Mouse (Mus musculus): ENCODE results near the gene Las1l. TPM values are rescaled to one million over a fixed set of nuclear protein-coding genes. Genes with fewer than 3 reads are reported as not detected.

Las1l gene
- polyA plus RNA-seq, 1 experiment from 2014 or later: 59.4 TPM

DNA sequence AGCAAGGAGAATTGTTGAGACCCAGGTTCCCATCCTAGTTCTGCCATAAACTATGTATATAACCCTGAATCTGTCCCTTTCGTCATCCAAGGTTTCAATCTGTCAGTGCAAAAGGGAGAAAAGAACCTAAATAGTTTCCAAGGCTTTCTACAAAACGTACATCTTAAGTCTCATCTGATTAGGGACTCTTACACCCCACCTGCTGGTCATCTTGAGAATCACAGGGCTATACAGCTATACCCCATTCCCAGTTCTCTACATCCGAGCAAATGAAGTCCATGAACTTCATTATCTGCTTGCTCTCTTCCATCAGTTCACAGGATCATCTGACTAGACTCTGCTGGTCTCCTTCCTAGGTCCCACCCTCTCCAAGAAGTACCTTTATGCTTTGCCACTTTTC lies 6.0 kb downstream of the Las1l start:
- Histone ChIP-seq H3K9ac (no peak overlapping the region), H3K27me3 (replicated peaks) (no peaks in the 10 kb centered on the region), H3K4me3 (no peak overlapping the region), H3K36me3 (peaks cover 49% of the 10 kb centered on the region), H3K4me1 (replicated peaks) (0 out of 2 replicates have a peak, but pooled peaks cover 2% of the 10 kb centered on the region), H3K27ac (ENCODE audit: poor library complexity, severe bottlenecking) (no peak overlapping the region), H3K9me3 (replicated peaks) (no peaks in the 10 kb centered on the region), H3K4me2 (no peak overlapping the region)
- ATAC-seq (ENCODE audit: insufficient number of reproducible peaks, low FRiP score): no peak
- 40% methylated on average over 3 of the region's 3 CpGs for WGBS

DNA sequence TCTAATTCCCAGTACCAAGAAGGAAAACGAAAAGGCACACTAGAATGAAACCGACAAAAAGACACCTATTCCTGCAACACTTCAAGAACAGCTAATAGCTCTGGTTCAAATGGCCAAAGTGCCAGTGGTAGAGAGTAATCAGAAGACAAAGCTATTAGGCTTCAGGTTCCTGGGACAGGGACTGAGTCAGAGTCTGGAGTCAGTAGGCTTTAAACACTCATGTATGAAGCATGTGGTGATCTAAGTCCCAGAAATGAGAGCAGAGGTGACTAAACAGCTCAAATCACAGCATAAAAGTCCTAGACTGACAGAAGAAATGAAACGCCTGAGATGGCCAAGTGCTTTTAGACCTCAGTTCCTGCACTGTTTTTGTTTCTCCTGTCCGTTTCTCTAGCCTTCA lies 8.6 kb downstream of the Las1l start:
- 76% methylated on average over 4 of the region's 4 CpGs for WGBS
- Histone ChIP-seq H3K9ac (no peak overlapping the region), H3K9me3 (replicated peaks) (no peaks in the 10 kb centered on the region)

DNA sequence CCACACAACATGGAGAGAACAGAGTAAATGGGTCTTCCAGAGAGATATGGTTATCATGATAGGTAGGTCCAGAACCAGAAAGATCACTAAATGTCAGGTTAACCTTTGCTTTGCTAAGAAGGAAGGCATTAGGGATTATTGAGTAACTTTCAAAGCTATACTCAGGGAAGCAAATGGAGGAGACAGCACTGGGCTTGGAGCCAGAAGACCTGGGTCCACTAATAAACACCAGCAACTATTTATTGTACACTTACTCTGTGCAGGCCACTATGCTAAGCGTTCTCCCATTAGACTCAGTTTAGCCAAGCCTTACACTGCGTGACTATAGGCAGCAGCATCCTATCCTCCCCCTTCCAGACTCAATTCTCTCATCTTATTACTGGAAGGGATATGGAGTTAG lies 11.3 kb downstream of the Las1l start:
- no peak overlapping the region for H3K9ac ChIP-seq
- no peaks in the 10 kb centered on the region for H3K27me3 ChIP-seq (replicated peaks)
- no peaks in the 10 kb centered on the region for H3K9me3 ChIP-seq (replicated peaks)
- no peak overlapping the region for H3K27ac ChIP-seq (ENCODE audit: poor library complexity, severe bottlenecking)
- no peaks in the 10 kb centered on the region for H3K4me1 ChIP-seq (replicated peaks)
- ATAC-seq (ENCODE audit: insufficient number of reproducible peaks, low FRiP score): no peak
- 82% methylated on average over 2 of the region's 2 CpGs for WGBS
- H3K4me2 ChIP-seq: no peak overlapping the region
- H3K4me3 ChIP-seq: no peak overlapping the region
- peaks cover 61% of the 10 kb centered on the region for H3K36me3 ChIP-seq

More for the DNA sequence above, 8.6 kb downstream of the Las1l start:
- Histone ChIP-seq H3K27me3 (replicated peaks) (no peaks in the 10 kb centered on the region), H3K27ac (ENCODE audit: poor library complexity, severe bottlenecking) (no peak overlapping the region), H3K36me3 (peaks cover 69% of the 10 kb centered on the region), H3K4me3 (no peak overlapping the region), H3K4me1 (replicated peaks) (no peaks in the 10 kb centered on the region), H3K4me2 (no peak overlapping the region)
- no peak for ATAC-seq (ENCODE audit: insufficient number of reproducible peaks, low FRiP score)

DNA sequence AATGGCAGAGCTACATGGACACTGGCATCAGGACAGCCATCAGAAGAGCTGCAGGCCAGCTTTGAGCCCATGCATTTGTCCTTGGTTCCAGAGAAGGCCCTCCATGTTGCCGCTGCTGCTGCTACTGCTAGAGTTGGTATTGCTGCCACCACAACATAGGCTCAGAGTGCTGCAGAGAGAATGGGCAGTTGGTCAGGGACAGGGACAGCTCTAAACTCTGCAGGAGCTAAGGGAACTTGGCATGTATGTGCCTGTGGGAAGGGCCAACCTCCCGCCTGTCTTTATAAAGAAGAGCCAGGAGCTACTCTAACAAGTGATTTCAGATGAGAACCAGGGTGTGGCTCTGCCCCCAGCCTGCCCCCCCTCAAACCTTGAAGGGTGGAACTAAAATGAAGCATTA lies 21.3 kb downstream of the Las1l start:
- Histone ChIP-seq H3K9me3 (replicated peaks) (no peaks in the 10 kb centered on the region), H3K36me3 (peaks cover 47% of the 10 kb centered on the region), H3K27ac (ENCODE audit: poor library complexity, severe bottlenecking) (no peak overlapping the region), H3K4me3 (no peak overlapping the region), H3K27me3 (replicated peaks) (no peaks in the 10 kb centered on the region), H3K4me2 (no peak overlapping the region), H3K9ac (no peak overlapping the region), H3K4me1 (replicated peaks) (no peaks in the 10 kb centered on the region)
- ATAC-seq (ENCODE audit: insufficient number of reproducible peaks, low FRiP score): no peak
- 91% methylated on average over 2 of the region's 2 CpGs for WGBS

DNA sequence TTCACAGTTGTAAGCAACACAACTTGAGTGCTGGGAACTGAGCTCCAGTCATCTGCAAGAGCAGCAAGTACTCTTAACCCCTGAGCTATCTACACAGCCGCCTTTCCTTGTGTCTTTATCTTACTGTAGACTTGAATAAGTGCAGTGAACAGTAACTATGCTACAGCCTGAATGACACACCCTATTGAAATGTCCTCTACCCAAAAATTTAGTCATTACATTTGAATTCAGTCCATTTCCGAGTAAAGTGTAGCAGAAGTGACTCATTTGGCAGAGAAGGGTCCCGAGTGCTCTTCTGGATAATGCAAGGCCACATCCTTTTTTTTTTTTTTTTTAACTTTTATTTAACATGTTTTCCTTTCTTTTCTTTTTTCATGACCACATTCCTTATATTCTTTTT lies 54.0 kb downstream of the Las1l start:
- Histone ChIP-seq H3K27ac (ENCODE audit: poor library complexity, severe bottlenecking) (no peak overlapping the region), H3K9me3 (replicated peaks) (no peaks in the 10 kb centered on the region), H3K4me2 (no peak overlapping the region), H3K4me1 (replicated peaks) (no peaks in the 10 kb centered on the region), H3K36me3 (no peaks in the 10 kb centered on the region), H3K4me3 (no peak overlapping the region), H3K9ac (no peak overlapping the region), H3K27me3 (replicated peaks) (no peaks in the 10 kb centered on the region)
- WGBS: 72% methylated on average over 3 of the region's 3 CpGs
- no peak for ATAC-seq (ENCODE audit: insufficient number of reproducible peaks, low FRiP score)

Other genes with a start within 250 kb of the Las1l start
- gene Zc3h12b, start 245.3 kb downstream of the Las1l start, polyA plus RNA-seq (2016; fragmentation: Nextera tagmentation; extraction: Ambion mirVana): 2.3 and 3.1 TPM in 2 replicates
- gene Msn, start 139.1 kb upstream of the Las1l start, polyA plus RNA-seq (2016; fragmentation: Nextera tagmentation; extraction: Ambion mirVana): 222 and 235 TPM in 2 replicates

All from heart, embryonic 12.5 days (tissue).